Mouse (Mus musculus): Measurements from ENCODE around the gene Tes.

DNA sequence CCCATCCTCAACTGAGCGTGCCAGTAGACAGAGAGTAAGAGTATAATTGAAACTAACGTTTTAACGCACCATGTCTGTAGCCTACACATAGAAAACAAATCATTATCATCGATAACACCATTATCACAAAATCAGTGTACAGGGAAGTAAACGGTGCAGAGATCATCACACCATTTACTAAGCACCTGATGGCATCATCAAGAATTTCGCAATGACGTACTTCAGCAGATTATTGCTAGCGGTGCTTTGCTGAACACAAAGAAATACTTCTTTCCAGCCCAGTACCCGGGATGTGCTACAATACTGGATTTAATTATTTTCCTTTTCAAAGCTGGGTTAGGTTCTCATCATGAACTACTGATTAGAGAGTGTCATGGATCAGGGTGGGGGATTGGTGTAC lies 12.3 kb downstream of the Tes start:
- TF ChIP-seq CTCF (IDR thresholded peaks at IDR 0.05; ENCODE audit: control insufficient read depth, insufficient read depth, insufficient read length) (no peak), USF1 (IDR thresholded peaks at IDR 0.05; ENCODE audit: low read depth) (no peak), FOSL1 (IDR thresholded peaks at IDR 0.05; ENCODE audit: insufficient read depth, low read length, poor library complexity, severe bottlenecking) (no peak), MAX (IDR thresholded peaks at IDR 0.05) (no peak), CEBPB (IDR thresholded peaks at IDR 0.05; ENCODE audit: low read depth) (peak; percentile 60)

Measured in C2C12 (cell line).